Mouse (Mus musculus) stomach, embryonic 15.5 days (tissue): ENCODE measurements around the gene Strbp. TPM values are rescaled to one million over a fixed set of nuclear protein-coding genes. Genes with fewer than 3 reads are reported as not detected.

ENCODE experiments used
- ATAC-seq: fragments of 200-750 bp; cut with Nextera tagmentation; 2 replicates; pipeline ENCODE4 v1.8.0; 2017; ENCODE audit warnings: low read depth, moderate number of reproducible peaks, moderate TSS enrichment; ENCODE audit not compliant: insufficient read depth, low FRiP score
- H3K27ac ChIP-seq: fragments of 300-500 bp; sonication (generic); 2 replicates; pipeline ENCODE4 v1.5.1; 2015; ENCODE audit warnings: mild to moderate bottlenecking, inconsistent platforms
- H3K27me3 ChIP-seq: fragments of 300-500 bp; sonication (generic); replicated peaks from 2 replicates; pipeline ENCODE4 v1.6.1; 2015; ENCODE audit warnings: inconsistent platforms
- H3K36me3 ChIP-seq: fragments of 300-500 bp; sonication (generic); 2 replicates; pipeline ENCODE4 v1.6.1; 2015; ENCODE audit warnings: inconsistent platforms
- H3K4me1 ChIP-seq: fragments of 300-500 bp; sonication (generic); 2 replicates; pipeline ENCODE4 v1.6.1; 2015; ENCODE audit warnings: inconsistent platforms
- H3K4me2 ChIP-seq: fragments of 300-500 bp; sonication (generic); 2 replicates; pipeline ENCODE4 v1.6.1; 2015; ENCODE audit warnings: mild to moderate bottlenecking, inconsistent platforms
- H3K4me3 ChIP-seq: fragments of 300-500 bp; sonication (generic); replicated peaks from 2 replicates; pipeline ENCODE4 v1.5.1; 2015; ENCODE audit warnings: inconsistent platforms
- H3K9ac ChIP-seq: fragments of 300-500 bp; sonication (generic); 2 replicates; pipeline ENCODE4 v1.6.1; 2015; ENCODE audit warnings: inconsistent platforms
- H3K9me3 ChIP-seq: fragments of 300-500 bp; sonication (generic); 2 replicates; pipeline ENCODE4 v1.6.1; 2016; ENCODE audit warnings: inconsistent platforms
- WGBS: fragments of 180-500 bp; shearing (Covaris S2); methylation state at CpG from one replicate; pipeline ENCODE4 v1.1.7; 2015; 5-methylcytosine and 5-hydroxymethylcytosine counted together
- polyA plus RNA-seq: library from polyadenylated mRNA; unstranded; fragments of >200 nt; fragmentation: Nextera tagmentation; extraction: Ambion mirVana; gene quantifications from 2 replicates; pipeline ENCODE4 v1.2.1, GENCODE M21; 2015

Strbp gene
- polyA plus RNA-seq, 1 experiment from 2014 or later = 28.8 TPM

DNA sequence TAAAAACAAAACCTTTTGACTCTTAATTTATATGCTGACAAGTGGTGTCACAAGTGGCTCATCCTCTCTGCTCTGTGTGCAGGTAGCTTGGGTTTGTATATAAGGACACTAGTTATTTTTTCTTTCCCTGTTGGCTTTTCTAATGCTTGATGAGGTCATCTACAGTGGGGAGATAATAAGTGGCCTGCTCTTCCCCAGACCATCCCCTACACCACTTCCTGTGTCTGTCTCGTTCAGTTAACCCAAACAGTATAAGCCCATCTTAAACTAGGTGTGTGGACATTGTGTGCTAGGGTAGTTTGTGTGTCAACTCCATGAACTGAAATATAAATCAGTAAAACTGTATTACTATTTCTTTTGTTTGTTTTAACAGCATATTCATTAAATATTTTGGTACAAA is 137.6 kb downstream of the Strbp start:
- H3K9ac ChIP-seq = no peak overlapping the region
- no peaks in the 10 kb centered on the region for H3K4me1 ChIP-seq
- peaks cover 38% of the 10 kb centered on the region for H3K36me3 ChIP-seq
- H3K27ac ChIP-seq = no peak overlapping the region
- H3K4me2 ChIP-seq = no peak overlapping the region
- no peak for ATAC-seq
- no peaks in the 10 kb centered on the region for H3K9me3 ChIP-seq
- no peaks in the 10 kb centered on the region for H3K27me3 ChIP-seq
- 46% methylated on average over 1 of the region's 1 CpGs for WGBS
- no peak overlapping the region for H3K4me3 ChIP-seq

GRCm38 (mm10) chr2:37565579-37565978 is 138.1 kb downstream of the Strbp start:
- Histone ChIP-seq H3K27me3 (no peaks in the 10 kb centered on the region), H3K27ac (no peak overlapping the region), H3K4me2 (no peak overlapping the region), H3K9ac (no peak overlapping the region), H3K36me3 (peaks cover 42% of the 10 kb centered on the region), H3K4me1 (no peaks in the 10 kb centered on the region), H3K9me3 (no peaks in the 10 kb centered on the region), H3K4me3 (no peak overlapping the region)
- WGBS = 55% methylated on average over 2 of the region's 2 CpGs
- ATAC-seq = no peak

DNA sequence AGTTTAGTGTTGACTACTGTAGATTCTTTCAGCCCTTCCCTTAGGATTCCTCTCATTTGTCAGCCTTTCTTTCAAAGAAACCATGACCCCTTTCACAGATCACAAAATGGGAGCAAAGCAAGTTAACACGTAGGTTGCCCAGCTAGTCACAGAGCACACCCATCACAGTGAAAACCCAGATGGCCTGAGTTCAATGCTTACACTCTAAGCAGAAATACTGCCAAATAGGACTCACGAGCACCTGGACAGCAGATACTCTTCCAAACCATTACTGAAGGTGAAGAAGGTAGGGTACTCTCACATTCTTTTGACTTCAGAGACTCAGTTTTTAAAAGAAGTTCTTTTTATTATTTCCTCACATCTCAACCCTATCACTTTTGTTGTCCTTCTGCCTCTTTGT is 147.3 kb downstream of the Strbp start:
- no peak overlapping the region for H3K4me2 ChIP-seq
- no peak overlapping the region for H3K4me3 ChIP-seq
- no peaks in the 10 kb centered on the region for H3K4me1 ChIP-seq
- no peak overlapping the region for H3K27ac ChIP-seq
- H3K36me3 ChIP-seq = peaks cover 41% of the 10 kb centered on the region
- H3K27me3 ChIP-seq = no peaks in the 10 kb centered on the region
- no peak overlapping the region for H3K9ac ChIP-seq
- no peak for ATAC-seq
- WGBS = 61% methylated on average over 2 of the region's 2 CpGs
- H3K9me3 ChIP-seq = no peaks in the 10 kb centered on the region

- Histone ChIP-seq H3K4me2 (no peak overlapping the region), H3K4me1 (no peaks in the 10 kb centered on the region), H3K9ac (no peak overlapping the region), H3K27me3 (no peaks in the 10 kb centered on the region), H3K9me3 (no peaks in the 10 kb centered on the region), H3K4me3 (no peak overlapping the region), H3K27ac (no peak overlapping the region), H3K36me3 (peaks cover 21% of the 10 kb centered on the region)
- WGBS = 77% methylated on average over 1 of the region's 1 CpGs
- ATAC-seq = peak; percentile 88; the same call in 1 of the 2 replicates
Observed at GRCm38 (mm10) chr2:37549346-37550012, 154.2 kb downstream of the Strbp start.

GRCm38 (mm10) chr2:37531639-37532038 is 172.0 kb downstream of the Strbp start:
- no peaks in the 10 kb centered on the region for H3K9me3 ChIP-seq
- no peak overlapping the region for H3K4me2 ChIP-seq
- H3K4me3 ChIP-seq = no peak overlapping the region
- no peaks in the 10 kb centered on the region for H3K4me1 ChIP-seq
- no peak overlapping the region for H3K27ac ChIP-seq
- WGBS = 70% methylated on average over 3 of the region's 3 CpGs
- no peak for ATAC-seq
- no peaks in the 10 kb centered on the region for H3K27me3 ChIP-seq
- H3K9ac ChIP-seq = no peak overlapping the region
- H3K36me3 ChIP-seq = peaks cover 10% of the 10 kb centered on the region

- Histone ChIP-seq H3K9ac (no peak overlapping the region), H3K27me3 (no peaks in the 10 kb centered on the region), H3K4me1 (no peaks in the 10 kb centered on the region), H3K9me3 (no peaks in the 10 kb centered on the region), H3K4me2 (no peak overlapping the region), H3K4me3 (no peak overlapping the region), H3K27ac (no peak overlapping the region), H3K36me3 (peaks cover 10% of the 10 kb centered on the region; the same call in 1 of the 2 replicates)
- 87% methylated on average over 1 of the region's 1 CpGs for WGBS
- no peak for ATAC-seq
Observed at GRCm38 (mm10) chr2:37530766-37531165, 172.9 kb downstream of the Strbp start.

DNA sequence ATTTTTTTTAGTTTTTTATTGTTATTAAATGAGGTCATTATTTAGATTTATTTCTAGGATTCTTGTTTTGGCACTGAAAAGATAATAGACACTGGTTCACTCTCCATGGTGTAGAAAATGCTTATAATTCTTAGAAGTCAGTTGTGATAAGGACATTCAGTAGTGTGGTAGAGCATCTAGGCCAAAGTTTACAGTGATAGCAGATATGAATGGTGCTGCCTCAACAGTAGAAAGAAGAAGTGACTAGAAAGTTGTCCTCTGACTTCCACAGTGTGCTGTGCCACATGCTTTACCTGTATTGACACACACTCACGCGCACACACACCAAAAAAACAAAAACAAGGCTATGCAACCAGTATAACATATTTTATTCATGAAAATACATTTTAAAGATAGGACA is 174.3 kb downstream of the Strbp start:
- no peaks in the 10 kb centered on the region for H3K27me3 ChIP-seq
- H3K4me2 ChIP-seq = no peak overlapping the region
- no peak overlapping the region for H3K9ac ChIP-seq
- no peak overlapping the region for H3K4me3 ChIP-seq
- peaks cover 9% of the 10 kb centered on the region; the same call in 1 of the 2 replicates for H3K36me3 ChIP-seq
- WGBS = 95% methylated on average over 2 of the region's 2 CpGs
- no peak for ATAC-seq
- H3K9me3 ChIP-seq = no peaks in the 10 kb centered on the region
- no peak overlapping the region for H3K27ac ChIP-seq
- no peaks in the 10 kb centered on the region for H3K4me1 ChIP-seq

DNA sequence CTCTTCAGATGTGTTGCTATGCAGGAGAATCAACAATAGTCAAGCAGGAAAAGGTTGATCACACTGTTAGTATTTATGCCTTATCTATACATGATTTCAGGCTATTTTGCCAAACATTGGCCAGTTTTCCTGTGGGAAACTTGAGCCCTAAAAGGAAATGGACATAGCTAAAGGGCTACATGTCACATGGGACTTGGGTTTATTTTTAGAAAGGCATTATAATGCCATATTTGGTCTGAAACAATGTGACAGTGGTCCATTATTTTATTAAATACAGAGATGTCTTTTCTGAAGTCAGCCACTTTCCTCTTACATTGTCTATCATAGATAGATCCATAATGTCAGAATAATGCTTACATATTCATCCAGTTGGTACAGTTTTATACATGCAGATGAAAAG is 176.1 kb downstream of the Strbp start:
- no peak overlapping the region for H3K4me3 ChIP-seq
- no peak for ATAC-seq
- no peaks in the 10 kb centered on the region for H3K4me1 ChIP-seq
- H3K9ac ChIP-seq = no peak overlapping the region
- no peaks in the 10 kb centered on the region for H3K9me3 ChIP-seq
- H3K27me3 ChIP-seq = no peaks in the 10 kb centered on the region
- H3K36me3 ChIP-seq = no peaks in the 10 kb centered on the region
- H3K27ac ChIP-seq = no peak overlapping the region
- H3K4me2 ChIP-seq = no peak overlapping the region

DNA sequence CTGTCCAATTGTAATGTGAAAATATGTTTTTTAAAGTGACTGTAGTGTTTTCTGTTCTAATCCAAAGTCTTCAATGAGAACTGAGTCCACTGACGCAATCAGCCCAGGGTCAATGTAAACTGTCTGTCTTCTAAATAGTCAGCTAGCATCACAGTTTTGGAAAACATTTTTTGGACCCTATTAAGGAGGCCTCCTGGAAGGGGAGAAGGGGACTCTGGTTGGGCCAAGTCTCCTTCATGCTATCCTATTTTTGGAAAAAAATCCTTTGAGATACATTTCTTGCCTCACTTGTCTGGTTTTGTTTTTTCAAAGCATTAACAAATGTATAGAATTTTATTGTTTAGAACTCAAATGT is 184.4 kb downstream of the Strbp start:
- ATAC-seq = no peak
- Histone ChIP-seq H3K4me2 (no peak overlapping the region), H3K27me3 (no peaks in the 10 kb centered on the region), H3K36me3 (no peaks in the 10 kb centered on the region), H3K4me3 (no peak overlapping the region), H3K9ac (no peak overlapping the region), H3K27ac (no peak overlapping the region), H3K4me1 (peaks cover 5% of the 10 kb centered on the region; the same call in 1 of the 2 replicates), H3K9me3 (no peaks in the 10 kb centered on the region)
- WGBS = 46% methylated on average over 1 of the region's 1 CpGs

DNA sequence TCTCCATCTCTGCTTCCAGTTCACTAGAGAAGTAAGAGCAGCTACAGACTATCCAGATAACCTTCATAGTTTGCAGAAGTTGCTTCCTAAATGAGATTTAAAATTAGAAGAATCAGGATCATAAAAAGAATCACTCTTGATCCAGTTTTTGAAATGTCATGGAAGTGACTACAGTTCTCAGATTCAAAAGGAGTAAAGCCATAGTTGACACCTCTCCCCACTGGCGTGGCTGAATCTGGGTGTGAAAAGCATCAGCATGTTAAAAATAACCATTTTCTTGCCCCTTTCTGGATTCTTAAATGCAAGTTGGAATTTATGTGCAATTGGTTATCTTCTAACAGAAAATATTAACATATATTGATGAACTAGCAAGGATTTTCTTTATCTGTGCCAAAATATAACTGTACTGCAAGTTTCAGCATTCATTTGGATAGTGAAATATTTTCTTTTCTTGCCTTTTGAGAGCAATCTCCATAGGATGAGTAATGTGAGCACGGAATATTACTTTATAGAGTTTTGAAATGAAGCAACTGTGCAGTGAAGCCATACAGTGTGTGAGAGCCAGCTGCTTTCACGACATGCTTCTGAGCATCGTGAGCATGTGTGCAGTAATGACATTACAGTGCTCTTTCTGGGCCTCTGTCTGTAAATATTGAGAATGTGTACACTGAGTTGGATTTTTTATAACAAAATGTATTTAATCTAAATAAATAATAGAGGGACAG is 184.9 kb downstream of the Strbp start:
- Histone ChIP-seq H3K9me3 (no peaks in the 10 kb centered on the region), H3K9ac (no peak overlapping the region), H3K27me3 (no peaks in the 10 kb centered on the region), H3K4me1 (peaks cover 5% of the 10 kb centered on the region; the same call in 1 of the 2 replicates), H3K4me3 (no peak overlapping the region), H3K36me3 (no peaks in the 10 kb centered on the region), H3K27ac (peak overlapping the region; percentile 21; the same call in 1 of the 2 replicates), H3K4me2 (no peak overlapping the region)
- 57% methylated on average over 4 of the region's 4 CpGs for WGBS
- ATAC-seq = no peak

- 45% methylated on average over 4 of the region's 4 CpGs for WGBS
- Histone ChIP-seq H3K27me3 (no peaks in the 10 kb centered on the region), H3K4me3 (no peak overlapping the region), H3K4me2 (no peak overlapping the region), H3K9me3 (no peaks in the 10 kb centered on the region), H3K9ac (no peak overlapping the region), H3K4me1 (peaks cover 5% of the 10 kb centered on the region; the same call in 1 of the 2 replicates), H3K27ac (no peak overlapping the region), H3K36me3 (peaks cover 3% of the 10 kb centered on the region; the same call in 1 of the 2 replicates)
- ATAC-seq = no peak
Observed at GRCm38 (mm10) chr2:37516922-37517462, 186.7 kb downstream of the Strbp start.

- Histone ChIP-seq H3K27ac (no peak within 1 kb of the TSS), H3K4me2 (no peak within 1 kb of the TSS; the same call in 1 of the 2 replicates), H3K36me3 (peaks cover 3% of the 10 kb centered on the region; the same call in 1 of the 2 replicates), H3K27me3 (no peaks in the 10 kb centered on the region), H3K4me1 (peaks cover 5% of the 10 kb centered on the region; the same call in 1 of the 2 replicates), H3K4me3 (no peak within 1 kb of the TSS), H3K9me3 (no peaks in the 10 kb centered on the region), H3K9ac (no peak within 1 kb of the TSS)
- ATAC-seq = no peak
- 38% methylated on average over 11 of the region's 11 CpGs for whole genome bisulfite sequencing
Observed at GRCm38 (mm10) chr2:37516030-37516710, 187.5 kb downstream of the Strbp start, which contains the start of gene Gpr21. Gene Gpr21 (plus strand): TSS chr2:37516332.
